Mouse (Mus musculus): ENCODE data around the gene Tenm4.

Tenm4 gene

GRCm38 (mm10) chr7:96170924-96171595 lies at the start of gene Tenm4:
Gene Tenm4 (plus strand): TSS chr7:96171246.
- DNase-seq = no peak

DNA sequence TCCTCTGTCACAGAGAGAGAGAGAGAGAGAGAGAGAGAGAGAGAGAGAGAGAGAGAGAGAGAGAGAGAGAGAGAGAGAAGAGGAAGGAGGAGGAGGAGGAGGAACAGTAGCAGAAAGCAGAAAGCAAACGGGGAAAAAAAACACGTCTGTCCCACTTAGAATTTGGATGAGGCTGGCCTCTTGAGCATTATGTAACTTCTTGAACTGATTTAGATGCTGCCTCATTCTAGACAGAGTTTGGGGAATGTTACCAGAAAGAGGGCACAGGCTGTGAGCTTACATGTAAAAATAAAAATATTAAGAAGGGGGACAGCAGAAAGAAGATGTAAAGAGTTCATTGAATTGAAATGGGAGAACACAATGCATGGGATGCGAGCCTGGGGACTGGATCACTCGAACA lies 40.3 kb upstream of the Tenm4 start:
- DNase-seq = no peak

GRCm38 (mm10) chr7:96131175-96131574 lies 39.9 kb upstream of the Tenm4 start:
- DNase-seq = no peak

- no peak for DNase-seq
These were observed 34.5 kb upstream of the Tenm4 start for GRCm38 (mm10) chr7:96136497-96136961.

DNA sequence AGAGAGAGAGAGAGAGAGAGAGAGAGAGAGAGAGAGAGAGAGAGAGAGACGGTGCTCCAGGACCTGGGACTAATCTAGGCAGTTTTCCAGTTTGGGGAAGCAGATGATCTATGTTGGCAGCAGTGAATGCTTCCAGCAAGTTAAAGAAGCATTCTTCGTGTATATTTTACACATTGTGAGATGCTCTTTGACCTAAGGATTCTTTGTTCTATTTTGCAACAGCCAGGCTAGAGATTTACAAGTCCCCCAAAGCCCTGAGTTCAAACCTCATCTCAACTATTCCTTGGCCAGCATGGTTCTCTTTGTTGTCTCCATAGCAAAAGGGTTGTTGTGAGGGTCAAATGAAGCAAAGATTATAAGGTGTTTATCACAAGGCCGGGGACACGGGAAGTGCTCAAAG lies 29.2 kb upstream of the Tenm4 start:
- DNase-seq = no peak

- DNase-seq = no peak
These were observed 28.0 kb upstream of the Tenm4 start for GRCm38 (mm10) chr7:96142973-96143596.

DNA sequence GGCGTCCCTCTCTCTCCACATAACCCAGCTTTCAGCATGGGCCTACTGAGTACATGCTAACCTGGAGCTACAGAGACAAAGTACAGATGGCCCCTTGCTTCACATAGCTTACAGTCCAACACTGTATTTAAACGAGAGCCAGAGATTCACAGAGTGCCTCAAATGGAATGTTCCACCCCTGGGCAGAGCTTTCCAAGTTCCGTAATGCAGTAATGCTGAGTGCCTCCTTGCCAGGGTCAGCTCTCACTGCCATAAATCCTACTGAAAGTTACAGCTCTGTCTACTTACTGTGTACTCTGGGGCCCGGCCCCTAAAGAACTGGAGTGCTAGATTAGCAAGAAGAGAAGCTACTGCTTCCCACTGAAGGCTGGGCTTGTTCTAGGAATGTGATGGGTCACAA lies 23.6 kb upstream of the Tenm4 start:
- DNase-seq = no peak

GRCm38 (mm10) chr7:96148191-96148590 lies 22.9 kb upstream of the Tenm4 start:
- DNase-seq = no peak

DNA sequence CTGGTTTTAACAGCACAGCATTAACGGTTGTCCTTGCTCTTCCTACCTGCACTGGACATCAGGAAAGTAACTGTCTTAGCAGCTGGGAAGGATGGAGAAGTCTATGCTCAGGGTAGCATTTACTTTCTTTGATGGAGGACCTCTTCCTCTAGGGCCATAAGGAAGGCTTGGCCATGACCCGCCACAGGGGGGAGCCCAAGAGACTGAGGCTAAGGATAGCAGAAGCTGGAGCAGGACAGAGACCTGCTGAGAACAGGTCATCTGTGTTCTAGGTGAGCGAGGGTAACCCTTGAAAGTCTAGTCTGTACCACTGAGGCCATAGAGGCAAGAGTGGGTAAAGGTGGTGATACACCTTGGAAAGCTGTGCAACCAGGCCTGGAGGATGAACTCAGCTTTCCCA lies 19.8 kb upstream of the Tenm4 start:
- DNase-seq = peak; percentile 20

- DNase-seq = no peak
These were observed 19.1 kb upstream of the Tenm4 start for GRCm38 (mm10) chr7:96151961-96152360.

DNA sequence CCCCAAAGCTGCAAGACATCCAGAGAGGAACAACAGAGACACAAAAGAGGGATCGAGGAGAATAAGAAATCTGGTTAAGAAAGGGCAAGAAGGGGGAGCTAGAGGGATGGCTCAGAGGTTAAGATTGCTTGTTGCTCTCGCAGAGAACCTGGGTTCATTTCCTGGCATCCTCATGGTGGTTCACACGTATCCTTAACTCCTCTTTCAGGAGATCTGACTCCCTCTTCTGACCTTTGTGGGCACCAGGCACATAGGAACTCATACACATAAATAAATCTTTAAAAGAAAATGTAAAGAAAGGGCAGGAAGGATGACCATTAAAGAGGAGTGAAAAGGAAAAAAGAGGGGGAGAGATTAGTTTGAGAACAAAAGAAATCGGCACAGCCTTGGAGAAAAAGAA lies 18.6 kb upstream of the Tenm4 start:
- no peak for DNase-seq

DNA sequence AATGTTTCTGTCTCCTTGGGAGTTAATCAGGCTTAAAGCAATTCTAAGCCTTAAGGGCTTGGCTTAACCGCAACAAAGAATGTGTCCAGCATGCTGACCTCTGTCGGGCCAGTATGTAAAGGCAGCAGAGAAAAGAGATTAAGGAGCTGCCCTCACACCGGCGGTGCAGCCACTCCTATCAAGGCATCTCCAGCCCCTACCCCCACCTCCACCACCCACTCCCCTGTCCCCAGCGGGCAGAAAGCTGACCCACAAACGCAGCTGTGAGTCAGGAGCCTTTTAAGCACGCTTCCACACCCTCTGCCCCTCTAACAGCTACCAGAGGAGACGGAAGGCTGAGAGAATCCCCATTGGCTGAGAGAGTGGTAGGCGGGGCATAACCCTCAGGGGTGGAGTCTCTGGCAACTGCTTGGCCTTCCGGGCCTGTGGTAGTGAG lies 18.1 kb upstream of the Tenm4 start:
- no peak for DNase-seq

DNA sequence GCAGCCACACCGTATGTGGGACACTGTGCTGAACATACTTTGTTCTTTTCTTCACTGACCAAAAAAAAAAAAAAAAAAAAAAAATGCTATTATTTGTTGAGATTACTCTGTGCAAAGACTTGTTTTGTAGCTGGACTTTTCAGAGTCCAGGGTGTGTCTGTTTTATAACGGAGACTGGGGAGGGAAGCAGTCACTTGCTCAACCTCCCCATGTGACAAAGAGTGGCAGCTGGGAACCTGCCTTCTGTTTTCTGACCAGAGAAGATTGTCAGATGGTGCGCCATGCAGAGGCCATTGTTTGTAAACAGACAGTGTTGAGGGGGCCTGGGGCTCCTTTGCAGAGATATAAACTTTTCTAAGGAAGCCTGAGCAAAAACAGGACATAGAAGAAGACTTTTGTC lies 17.0 kb upstream of the Tenm4 start:
- DNase-seq = no peak

DNA sequence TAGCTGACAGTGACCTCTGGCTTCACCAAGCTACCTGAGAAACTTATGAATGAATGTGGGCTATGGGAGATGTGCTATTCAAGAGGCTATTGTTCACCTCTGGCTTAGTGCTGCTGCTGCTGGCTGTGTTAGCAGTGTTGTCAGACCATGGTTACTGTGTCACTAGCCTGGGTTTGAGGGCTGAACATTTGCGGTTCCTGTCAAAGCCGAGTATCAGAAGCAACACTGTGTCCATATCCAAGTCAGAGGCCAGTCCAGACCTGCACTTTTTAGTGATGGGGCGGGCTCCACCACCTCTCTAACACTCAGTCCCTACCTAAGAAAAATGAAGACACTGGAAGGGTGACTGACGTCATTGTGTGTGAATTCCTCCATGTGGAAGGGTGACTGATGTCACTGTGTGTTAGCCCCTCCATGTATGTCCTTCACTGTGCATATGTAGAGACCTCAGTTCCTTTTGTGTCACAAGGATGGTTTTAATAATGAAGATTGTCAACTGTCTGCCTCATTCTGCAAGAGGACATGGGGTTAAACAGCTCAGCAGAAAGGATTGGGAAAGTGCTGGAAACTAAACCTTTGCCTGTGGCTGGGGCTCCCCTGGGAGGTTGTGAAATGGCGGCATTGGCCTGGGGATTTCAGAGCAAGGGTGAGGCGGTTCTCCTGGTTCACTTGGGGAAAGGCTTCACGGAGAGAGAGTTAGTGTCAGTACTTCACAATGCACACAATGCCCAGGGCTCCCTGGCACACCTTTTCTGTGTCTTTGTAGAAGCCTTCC lies 14.4 kb upstream of the Tenm4 start:
- no peak for DNase-seq

- no peak for DNase-seq
These were observed 6.9 kb upstream of the Tenm4 start for GRCm38 (mm10) chr7:96164141-96164540.

- DNase-seq = no peak
These were observed 2.1 kb upstream of the Tenm4 start for GRCm38 (mm10) chr7:96168921-96169320.

GRCm38 (mm10) chr7:96171596-96172563 lies 834 bp downstream of the Tenm4 start:
- no peak for DNase-seq

DNA sequence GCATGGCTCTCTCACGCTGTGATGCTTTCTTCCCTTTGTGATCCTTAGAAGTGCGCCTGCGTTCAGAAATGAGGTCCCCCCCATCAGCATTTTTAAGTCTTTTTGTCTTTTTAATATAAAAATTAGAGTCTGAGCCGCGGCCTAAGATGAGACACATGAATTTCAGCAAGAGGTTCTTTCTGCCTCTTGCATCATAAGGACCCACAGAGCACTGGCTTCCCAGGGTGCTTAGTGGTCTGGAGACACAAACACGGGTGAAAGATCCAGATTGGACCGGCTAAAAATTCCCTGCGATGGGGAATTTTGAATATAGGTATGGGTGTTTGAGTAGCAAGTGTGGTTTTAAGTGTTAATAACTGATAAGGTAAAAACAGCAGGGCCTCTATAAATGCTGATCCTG lies 5.7 kb downstream of the Tenm4 start:
- DNase-seq = no peak

- DNase-seq = no peak
These were observed 10.7 kb downstream of the Tenm4 start for GRCm38 (mm10) chr7:96181751-96182150.

DNA sequence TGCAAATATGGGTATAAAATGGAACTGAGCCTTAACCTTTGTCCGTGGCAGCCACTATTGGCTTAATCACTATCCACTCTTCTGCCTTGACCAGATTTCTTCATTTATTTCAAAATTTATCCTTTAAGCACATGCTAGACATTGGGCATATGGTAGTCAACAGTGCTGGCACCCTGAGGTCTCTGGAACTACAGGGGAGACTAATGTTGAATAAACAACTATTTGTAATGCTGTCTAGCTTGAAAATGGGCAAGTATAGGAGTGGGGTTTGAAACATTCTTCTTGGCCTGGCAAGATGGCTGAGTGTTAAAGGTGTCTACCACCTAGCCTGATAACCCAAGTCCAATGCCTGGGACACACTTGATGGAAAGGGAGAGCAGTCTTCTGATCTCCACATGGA lies 12.1 kb downstream of the Tenm4 start:
- DNase-seq = no peak

- no peak for DNase-seq
These were observed 14.4 kb downstream of the Tenm4 start for GRCm38 (mm10) chr7:96185411-96185810.

- DNase-seq = no peak
These were observed 32.9 kb downstream of the Tenm4 start for GRCm38 (mm10) chr7:96203812-96204560.

Measured in right cerebral cortex, postnatal 25 days (tissue).